Mouse (Mus musculus): Measurements from ENCODE around the gene Pfn2.
"Not testable (repeated sequence)": the region's sequence is repeated elsewhere in the genome, so short reads cannot be mapped to it uniquely, and the experiment has no call there.

Gene Pfn2

DNA sequence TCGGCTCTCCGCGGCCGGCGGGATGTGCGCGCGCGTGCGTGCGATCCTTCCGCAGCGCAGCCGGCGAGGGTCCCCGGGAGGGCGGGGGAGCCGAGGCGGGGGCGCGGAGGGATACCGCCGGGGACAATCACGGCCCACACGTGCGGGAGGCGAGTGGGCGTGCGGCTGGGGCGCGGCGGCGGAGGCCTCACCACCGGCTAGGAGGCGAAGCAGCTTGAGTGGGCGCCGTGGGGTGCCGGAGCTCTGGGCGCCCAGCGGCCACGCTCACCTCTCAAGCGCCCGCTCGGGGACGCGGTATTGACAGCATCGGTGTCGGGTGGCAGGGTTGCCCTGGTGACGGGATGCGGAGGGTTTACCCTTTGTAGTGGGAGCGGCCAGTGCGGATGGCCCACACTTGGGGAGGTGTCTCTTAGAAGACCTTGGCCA is at the start of gene Pfn2:
Pfn2 (minus strand) TSS at position 320 of the 426 bp plus-strand sequence.
- DNase-seq (ENCODE audit: low spot score) = peak; percentile 90

GRCm38 (mm10) chr3:57882945-57883344 is 35.1 kb upstream of the Pfn2 start:
- no peak for DNase-seq (ENCODE audit: low spot score)

- peak; percentile 75 for DNase-seq (ENCODE audit: low spot score)
Observed at GRCm38 (mm10) chr3:57846912-57847759, 743 bp downstream of the Pfn2 start.

DNA sequence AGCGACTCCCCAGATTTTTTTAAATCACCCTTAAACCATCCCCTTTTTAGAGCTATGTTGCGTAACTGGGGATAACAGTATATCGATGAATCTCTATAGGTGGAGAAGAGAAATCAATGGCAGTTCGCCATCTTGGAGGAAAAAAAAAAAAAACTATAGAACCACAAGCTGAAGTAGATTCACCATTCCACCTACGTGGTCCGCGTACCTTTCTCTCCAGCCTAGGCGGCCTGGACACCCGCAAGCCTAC is 1.3 kb downstream of the Pfn2 start:
- no peak for DNase-seq (ENCODE audit: low spot score)

GRCm38 (mm10) chr3:57845786-57846661 is 1.9 kb downstream of the Pfn2 start:
- peak; percentile 42 for DNase-seq (ENCODE audit: low spot score)

- no peak for DNase-seq (ENCODE audit: low spot score)
Observed at GRCm38 (mm10) chr3:57843775-57844174, 4.1 kb downstream of the Pfn2 start.

DNA sequence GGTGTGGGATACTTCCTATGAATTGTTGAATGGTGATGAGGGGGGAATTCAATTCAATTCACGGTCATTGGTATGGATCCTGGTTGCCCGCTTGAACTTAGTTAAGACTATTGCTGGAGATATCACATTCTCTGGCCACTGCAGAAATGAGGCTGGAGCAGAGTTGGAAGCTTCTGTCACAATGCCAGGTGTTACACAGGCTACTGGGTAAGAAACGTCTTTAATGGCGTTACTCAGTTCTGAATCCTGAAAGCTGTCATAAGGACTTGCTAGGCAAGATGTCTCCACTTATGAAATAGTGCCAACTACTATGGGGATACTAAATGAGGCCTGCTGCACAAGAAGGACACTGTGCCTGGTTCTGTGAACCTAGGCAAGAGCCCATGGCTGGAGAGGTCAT is 11.0 kb downstream of the Pfn2 start:
- DNase-seq (ENCODE audit: low spot score) = no peak

GRCm38 (mm10) chr3:57833585-57833984 is 14.3 kb downstream of the Pfn2 start:
- DNase-seq (ENCODE audit: low spot score) = no peak

GRCm38 (mm10) chr3:57825866-57826265 is 22.0 kb downstream of the Pfn2 start:
- DNase-seq (ENCODE audit: low spot score) = no peak

- DNase-seq (ENCODE audit: low spot score) = no peak
Observed at GRCm38 (mm10) chr3:57815447-57815846, 32.4 kb downstream of the Pfn2 start.

DNA sequence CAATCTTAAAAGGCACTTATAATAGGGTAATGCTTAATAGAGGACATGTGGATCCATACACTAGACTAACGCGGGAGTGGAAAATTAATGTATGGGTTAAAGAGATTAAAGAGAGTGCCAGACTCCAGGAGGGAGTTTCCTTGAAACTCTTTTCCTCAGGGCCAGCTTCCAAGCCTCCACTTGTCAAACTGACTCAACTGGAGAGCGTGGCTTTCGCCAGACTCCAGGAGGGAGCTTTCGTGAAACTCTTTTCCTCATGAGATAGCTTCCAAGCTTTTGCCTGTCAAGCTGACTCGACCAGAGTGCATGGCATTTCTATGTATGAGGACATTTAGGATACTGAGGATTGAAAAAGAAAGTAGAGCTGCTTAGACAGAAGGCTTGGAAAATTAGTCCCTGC is 52.8 kb downstream of the Pfn2 start:
- DNase-seq (ENCODE audit: low spot score) = not testable (repeated sequence)

Measured in testis, postnatal 10 days (tissue).